20 mouse cellular contexts compared by ENCODE assay signal in the genomic region with DNA sequence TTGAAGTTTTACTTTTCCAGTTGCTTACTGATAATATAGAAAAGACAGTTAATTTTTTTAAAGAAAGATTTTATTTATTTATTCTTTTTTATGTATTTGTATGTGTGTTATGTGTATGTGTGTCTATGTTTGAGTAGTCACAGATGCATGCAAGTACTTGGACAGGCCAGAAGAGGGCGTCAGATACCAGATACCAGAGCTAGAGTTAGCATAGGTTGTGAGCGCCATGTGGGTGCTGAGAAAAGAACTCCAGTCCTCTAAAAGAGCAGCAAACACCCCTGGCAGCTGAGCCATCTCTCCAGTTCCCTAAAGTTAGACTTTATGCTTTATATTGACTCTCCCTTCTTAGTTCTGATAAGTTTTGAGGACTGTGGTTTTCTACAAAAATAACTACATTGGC. TPM values are rescaled to one million over a fixed set of nuclear protein-coding genes. Genes with fewer than 3 reads are reported as not detected.
"Had no signal": no experiment of that assay in that cellular context is flagged by ENCODE, and none has a peak within 500 bp of the region (broad histone marks: within the 10 kb centered on the region; RNA-seq: fewer than 3 reads in every experiment).

No protein-coding gene starts in this region.

- H3K9ac ChIP-seq: limb, embryonic 12.5 days; limb, embryonic 15.5 days; liver, embryonic 15.5 days; midbrain, embryonic 12.5 days; midbrain, embryonic 15.5 days; neural tube, embryonic 13.5 days; stomach, embryonic 15.5 days had no signal

- H3K36me3 ChIP-seq: limb, embryonic 12.5 days; limb, embryonic 15.5 days; liver, embryonic 15.5 days; midbrain, embryonic 12.5 days; midbrain, embryonic 15.5 days; neural tube, embryonic 13.5 days; stomach, embryonic 15.5 days had no signal

- H3K27me3 ChIP-seq: limb, embryonic 15.5 days; liver, embryonic 15.5 days; midbrain, embryonic 15.5 days; neural tube, embryonic 13.5 days; stomach, embryonic 15.5 days had no signal

- DNase-seq: kidney, adult 2 months; kidney, postnatal 25 days; lung, adult 2 months; retina, postnatal 1 day; right cerebral cortex, postnatal 25 days; spleen, adult 18-20 months; thymus, postnatal 25 days had no signal

- H3K9me3 ChIP-seq: limb, embryonic 12.5 days; limb, embryonic 15.5 days; liver, embryonic 15.5 days; midbrain, embryonic 12.5 days; midbrain, embryonic 15.5 days; neural tube, embryonic 13.5 days; stomach, embryonic 15.5 days had no signal

- H3K27ac ChIP-seq: kidney, postnatal 0 days; limb, embryonic 12.5 days; limb, embryonic 15.5 days; liver, embryonic 15.5 days; macrophage; midbrain, embryonic 12.5 days; midbrain, embryonic 15.5 days; neural tube, embryonic 13.5 days; stomach, embryonic 15.5 days had no signal

- H3K4me1 ChIP-seq: limb, embryonic 12.5 days; limb, embryonic 15.5 days; liver, embryonic 15.5 days; midbrain, embryonic 12.5 days; midbrain, embryonic 15.5 days; neural tube, embryonic 13.5 days; stomach, embryonic 15.5 days had no signal

- H3K4me3 ChIP-seq: limb, embryonic 12.5 days; limb, embryonic 15.5 days; liver, embryonic 15.5 days; midbrain, embryonic 12.5 days; midbrain, embryonic 15.5 days; neural tube, embryonic 13.5 days; stomach, embryonic 15.5 days had no signal

- H3K4me2 ChIP-seq: limb, embryonic 12.5 days; limb, embryonic 15.5 days; liver, embryonic 11.5 days; liver, embryonic 15.5 days; midbrain, embryonic 12.5 days; midbrain, embryonic 15.5 days; neural tube, embryonic 13.5 days; stomach, embryonic 15.5 days had no signal

- ATAC-seq: midbrain, embryonic 15.5 days had no signal

RNA-seq across cellular contexts. Expression of a gene that starts 30.4 kb away (rescaled TPM):
- total RNA-seq: megakaryocyte, adult 5-6 weeks; neutrophil, adult 5-6 weeks had no signal
- polyA plus RNA-seq: liver, embryonic 15.5 days; macrophage; thymus, postnatal 0 days had no signal
